Mouse (Mus musculus) retina, adult 2 months (tissue): ENCODE results near the gene Zdhhc14.

ENCODE experiments used
- DNase-seq: peaks from one replicate; pipeline ENCODE4 v3.0.0-alpha.2; 2012; ENCODE audit warnings: low read depth, low spot score

The Zdhhc14 gene

DNA sequence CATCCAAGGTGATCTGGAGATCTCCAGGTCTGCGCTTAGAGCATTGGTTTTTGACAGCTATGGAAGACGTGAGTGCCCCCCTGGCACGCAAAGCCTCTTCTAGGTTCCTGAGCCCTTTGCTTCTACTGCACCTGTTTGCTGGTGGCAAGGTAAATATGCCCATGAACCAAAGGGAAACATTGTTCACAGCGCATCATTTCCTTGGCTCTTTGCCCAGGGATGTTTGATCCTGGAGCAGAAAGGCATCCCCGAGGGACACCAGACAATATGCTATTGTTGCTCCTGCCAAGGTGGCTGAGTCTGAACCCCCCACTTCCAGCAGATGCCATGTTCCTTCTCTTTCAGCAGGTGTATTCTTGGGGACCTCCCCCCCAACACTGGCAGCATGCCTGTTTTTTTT is 61.2 kb downstream of the Zdhhc14 start:
- DNase-seq: no peak

DNA sequence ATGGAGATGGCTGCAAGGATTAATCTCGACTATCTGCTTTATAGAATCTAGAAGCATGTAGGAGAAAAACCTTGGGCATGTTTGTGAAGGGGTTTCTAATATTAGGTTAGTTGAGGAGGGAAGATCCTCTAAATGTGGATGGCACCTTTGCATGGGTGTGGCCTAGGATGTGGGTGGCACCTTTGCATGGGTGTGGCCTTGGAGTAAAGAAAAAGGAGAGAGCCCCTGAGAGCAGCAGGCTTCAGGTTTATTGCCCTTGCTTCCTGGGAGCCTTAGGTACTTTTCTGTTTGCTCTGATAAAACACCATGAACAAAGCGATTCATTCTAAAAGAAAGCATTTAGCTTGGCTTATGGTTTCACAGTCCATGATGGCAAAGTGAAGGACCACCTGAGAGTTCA is 62.2 kb downstream of the Zdhhc14 start:
- no peak for DNase-seq

GRCm38 (mm10) chr17:5556568-5556967 is 64.2 kb downstream of the Zdhhc14 start:
- DNase-seq: no peak

- no peak for DNase-seq
These were observed 67.9 kb downstream of the Zdhhc14 start for GRCm38 (mm10) chr17:5560212-5560611.

DNA sequence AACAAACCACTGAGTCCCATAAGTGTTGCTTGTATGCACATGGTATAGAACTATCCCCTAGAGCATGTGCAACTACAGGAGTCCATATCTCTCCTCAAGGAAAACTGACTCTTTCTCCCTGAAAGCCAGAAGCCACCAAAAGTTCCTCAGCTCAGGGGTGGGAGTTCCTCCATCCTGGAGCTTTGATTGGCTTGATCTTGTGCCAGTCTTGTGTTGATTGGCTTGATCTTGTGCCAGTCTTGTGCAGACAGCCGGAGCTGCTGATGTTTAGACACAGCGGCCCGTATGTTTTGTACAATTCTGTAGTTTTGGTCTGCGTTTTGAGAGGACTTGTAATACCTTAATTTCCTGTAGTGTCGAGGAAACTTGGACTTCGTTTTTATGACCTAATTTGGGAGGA is 70.8 kb downstream of the Zdhhc14 start:
- no peak for DNase-seq

DNA sequence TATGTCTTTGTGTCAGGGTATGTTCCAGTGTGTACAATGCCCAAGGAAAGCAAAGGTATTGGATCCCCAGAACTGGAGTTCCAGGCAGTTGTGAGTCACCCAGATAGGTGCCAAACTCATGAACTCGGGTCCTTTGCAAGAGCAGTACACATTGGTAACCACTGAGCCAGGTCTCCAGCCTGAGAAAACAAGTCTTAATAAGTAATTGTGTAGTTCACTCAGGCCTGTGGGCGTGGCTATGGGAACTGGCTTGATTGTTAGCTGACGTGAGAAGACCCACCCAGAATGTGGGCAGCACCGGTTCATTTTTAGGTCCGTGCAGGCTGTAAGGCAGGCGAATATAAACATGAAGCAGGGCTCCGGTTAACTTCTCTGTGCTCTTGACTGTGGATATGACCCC is 73.6 kb downstream of the Zdhhc14 start:
- DNase-seq: no peak

GRCm38 (mm10) chr17:5567943-5568342 is 75.6 kb downstream of the Zdhhc14 start:
- DNase-seq: no peak

- DNase-seq: no peak
These were observed 77.0 kb downstream of the Zdhhc14 start for GRCm38 (mm10) chr17:5569131-5570030.

- no peak for DNase-seq
These were observed 79.9 kb downstream of the Zdhhc14 start for GRCm38 (mm10) chr17:5572096-5572730.

GRCm38 (mm10) chr17:5572745-5573420 is 80.5 kb downstream of the Zdhhc14 start:
- no peak for DNase-seq

DNA sequence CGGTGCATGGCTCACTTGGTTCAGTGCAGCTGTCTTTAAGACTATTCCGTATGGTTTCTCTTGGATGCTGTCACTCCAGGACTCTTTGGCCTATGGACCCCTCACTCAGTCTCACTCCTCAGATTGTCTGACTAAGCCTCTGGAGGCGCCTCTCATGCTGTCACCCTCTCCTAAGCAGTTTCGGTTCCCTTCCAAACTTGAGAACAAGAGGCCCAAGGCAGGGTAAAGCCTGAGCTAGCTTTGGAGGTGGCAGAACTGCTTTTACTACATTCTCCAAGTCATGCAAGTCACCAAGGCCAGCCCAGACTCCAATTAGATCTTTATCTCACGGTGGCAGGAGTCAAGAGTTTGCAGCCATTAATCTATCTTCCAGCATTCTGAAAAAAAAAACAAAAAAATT is 82.3 kb downstream of the Zdhhc14 start:
- DNase-seq: no peak

DNA sequence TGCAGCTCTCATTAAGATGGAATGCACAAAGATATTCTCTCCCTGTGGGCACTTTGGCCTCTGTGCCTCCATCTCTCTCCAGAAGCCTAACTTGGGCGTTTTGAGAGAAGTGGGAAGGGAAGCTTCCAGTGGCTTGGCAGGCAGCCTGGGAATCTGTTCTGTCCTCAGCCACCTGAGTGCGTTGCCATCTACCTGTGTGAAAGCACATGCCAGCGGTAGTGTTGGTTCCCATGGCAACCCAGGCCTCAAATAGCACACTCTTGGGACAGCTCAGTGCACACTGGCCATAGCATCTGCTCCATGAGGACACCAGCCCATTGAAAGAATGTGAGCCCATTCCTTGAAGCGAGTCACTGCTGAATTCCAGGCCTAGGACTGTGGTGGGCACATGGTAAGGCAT is 83.2 kb downstream of the Zdhhc14 start:
- no peak for DNase-seq

GRCm38 (mm10) chr17:5582232-5582631 is 89.9 kb downstream of the Zdhhc14 start:
- DNase-seq: no peak

DNA sequence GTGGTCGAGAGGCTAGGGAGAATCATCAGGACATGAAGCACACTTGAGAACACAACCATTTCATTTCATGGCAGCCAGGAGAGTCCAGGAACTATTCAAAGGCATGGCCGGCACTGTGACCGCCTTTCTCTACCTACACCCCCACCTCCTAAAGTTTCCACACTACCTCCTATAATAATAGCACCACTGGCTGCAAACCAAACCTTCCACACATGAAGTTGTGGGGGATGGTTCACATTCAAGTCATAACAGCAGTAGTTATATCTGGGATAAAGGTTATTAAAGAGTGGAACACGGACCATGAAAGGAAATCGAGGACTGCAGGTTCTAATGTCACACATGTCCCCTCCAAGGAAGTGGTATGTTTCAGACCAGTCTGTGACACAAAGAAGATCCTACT is 90.6 kb downstream of the Zdhhc14 start:
- no peak for DNase-seq

GRCm38 (mm10) chr17:5583472-5584145 is 91.3 kb downstream of the Zdhhc14 start:
- no peak for DNase-seq

- DNase-seq: no peak
These were observed 99.3 kb downstream of the Zdhhc14 start for GRCm38 (mm10) chr17:5591604-5592209.

GRCm38 (mm10) chr17:5593071-5593470 is 100.7 kb downstream of the Zdhhc14 start:
- DNase-seq: no peak

- DNase-seq: peak; percentile 67
These were observed 102.7 kb downstream of the Zdhhc14 start for GRCm38 (mm10) chr17:5595068-5595467.

- DNase-seq: no peak
These were observed 104.1 kb downstream of the Zdhhc14 start for GRCm38 (mm10) chr17:5596490-5596889.

DNA sequence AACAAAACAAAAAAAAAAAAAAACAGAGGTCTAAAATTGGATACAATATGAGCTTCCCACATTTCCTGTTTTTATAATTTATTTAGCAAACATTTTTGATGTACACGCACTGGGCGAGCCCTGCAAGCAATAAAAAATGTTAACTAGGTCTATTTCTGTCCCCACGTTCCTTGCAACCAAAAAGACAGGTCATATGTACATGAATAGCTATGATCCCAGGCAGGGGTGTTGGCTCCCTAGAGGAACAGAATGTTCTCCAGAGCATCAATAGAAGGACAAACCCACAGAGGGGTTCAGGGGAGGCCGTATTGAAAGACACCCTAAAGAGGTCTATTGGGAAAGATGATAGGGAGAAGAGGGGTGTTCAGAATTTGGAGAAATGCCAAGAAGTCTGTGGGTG is 106.6 kb downstream of the Zdhhc14 start:
- DNase-seq: no peak

DNA sequence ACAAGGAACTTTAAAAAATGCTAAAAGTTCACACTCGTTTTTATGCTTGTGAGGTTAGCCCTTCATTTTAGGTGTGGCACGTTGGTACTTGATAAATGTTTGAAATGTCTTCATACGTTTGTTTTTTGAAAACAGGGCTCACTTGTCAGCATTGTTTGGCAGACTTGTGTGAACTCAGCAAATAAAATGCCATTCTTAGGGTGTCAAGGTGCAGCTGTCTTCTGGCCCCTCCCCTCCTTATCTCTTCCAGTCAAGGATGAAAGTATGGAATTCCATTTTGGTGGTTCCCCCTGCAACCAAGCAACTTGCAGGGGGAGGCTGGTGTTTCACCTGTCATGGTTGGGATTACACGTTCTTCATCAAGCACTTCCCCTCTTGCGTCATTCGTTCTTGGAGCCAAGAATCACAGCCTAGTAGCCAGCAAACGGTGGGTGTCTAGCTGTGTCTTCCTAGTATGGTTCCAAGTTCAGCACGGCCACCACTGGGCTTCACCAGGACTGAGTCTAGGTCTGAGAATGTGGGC is 108.2 kb downstream of the Zdhhc14 start:
- DNase-seq: no peak
